ENCODE assay signal across 22 mouse cellular contexts in genomic region chr1:52152936-52153335, GRCm38 (mm10). TPM values are rescaled to one million over a fixed set of nuclear protein-coding genes. Genes with fewer than 3 reads are reported as not detected.
DNase-seq lines count a peak whose midpoint lies in the region; ATAC-seq lines count a peak whose summit lies in the region.
"Had no signal": no experiment of that assay in that cellular context is flagged by ENCODE, and none has a peak within 500 bp of the region (broad histone marks: within the 10 kb centered on the region; RNA-seq: fewer than 3 reads in every experiment).

No protein-coding gene starts in this region.

- no peak overlapping the region for H3K4me3 ChIP-seq in heart, embryonic 12.5 days
- H3K4me3 ChIP-seq in midbrain, embryonic 11.5 days (ENCODE audit: low read depth, low read length), result no peak overlapping the region
- H3K4me3 ChIP-seq in midbrain, embryonic 14.5 days (replicated peaks; ENCODE audit: low read depth, low read length), result no peak overlapping the region
- H3K4me3 ChIP-seq: embryonic facial prominence, embryonic 13.5 days; forebrain, embryonic 12.5 days; hindbrain, embryonic 12.5 days had no signal

- H3K9ac ChIP-seq in heart, embryonic 12.5 days, result no peak overlapping the region
- no peak overlapping the region for H3K9ac ChIP-seq in midbrain, embryonic 11.5 days (ENCODE audit: low read length)
- no peak overlapping the region for H3K9ac ChIP-seq in midbrain, embryonic 14.5 days (replicated peaks; ENCODE audit: low read length)
- H3K9ac ChIP-seq: embryonic facial prominence, embryonic 13.5 days; forebrain, embryonic 12.5 days; hindbrain, embryonic 12.5 days had no signal

- H3K4me2 ChIP-seq in heart, embryonic 12.5 days, result no peak overlapping the region
- no peak overlapping the region for H3K4me2 ChIP-seq in midbrain, embryonic 11.5 days
- no peak overlapping the region for H3K4me2 ChIP-seq in midbrain, embryonic 14.5 days (ENCODE audit: low read length)
- H3K4me2 ChIP-seq: embryonic facial prominence, embryonic 13.5 days; forebrain, embryonic 12.5 days; hindbrain, embryonic 12.5 days had no signal

- no peaks in the 10 kb centered on the region for H3K27me3 ChIP-seq in heart, embryonic 12.5 days (replicated peaks)
- H3K27me3 ChIP-seq in midbrain, embryonic 11.5 days (ENCODE audit: control insufficient read depth, insufficient read depth, low read length), result no peaks in the 10 kb centered on the region
- H3K27me3 ChIP-seq in midbrain, embryonic 14.5 days (ENCODE audit: control insufficient read depth, insufficient read depth, low read length), result no peaks in the 10 kb centered on the region
- H3K27me3 ChIP-seq: CH12.LX; forebrain, embryonic 12.5 days; hindbrain, embryonic 12.5 days; Patski had no signal

- H3K4me1 ChIP-seq in heart, embryonic 12.5 days (replicated peaks), result peaks cover 31% of the 10 kb centered on the region
- peaks cover 12% of the 10 kb centered on the region for H3K4me1 ChIP-seq in midbrain, embryonic 11.5 days (ENCODE audit: control insufficient read depth, insufficient read depth, low read length)
- H3K4me1 ChIP-seq in midbrain, embryonic 14.5 days (ENCODE audit: control insufficient read depth, insufficient read depth, low read length), result peaks cover 4% of the 10 kb centered on the region; the same call in 1 of the 2 replicates

- DNase-seq in heart, adult 11 months, result peak; percentile 83
- DNase-seq in heart, postnatal 25 days (ENCODE audit: low spot score), result no peak
- DNase-seq in heart, postnatal 36 days, result no peak
- DNase-seq in midbrain, embryonic 11.5 days (ENCODE audit: low spot score, missing footprints), result peak; percentile 79
- DNase-seq in midbrain, embryonic 14.5 days, result no peak
- no peak for DNase-seq in adrenal gland, postnatal 25 days
- DNase-seq: cerebellum, adult 18-20 months; cerebellum, adult 9-11 months; cerebellum, postnatal 36 days; gastrocnemius, postnatal 25 days; kidney, adult 8-10 months had no signal

- intact Hi-C loops in heart, postnatal 25 days (cut with DNase I), result no loop called here
- intact Hi-C loops in heart, postnatal 36 days (cut with DNase I), result no loop called here

- no peak for ATAC-seq in heart, embryonic 12.5 days (ENCODE audit: insufficient number of reproducible peaks, low FRiP score)
- no peak for ATAC-seq in midbrain, embryonic 11.5 days (ENCODE audit: low FRiP score)
- no peak for ATAC-seq in midbrain, embryonic 14.5 days (ENCODE audit: low FRiP score, low TSS enrichment)
- ATAC-seq: activated CD4-positive, CD25-positive, alpha-beta regulatory T cell, adult 4 months; forebrain, embryonic 16.5 days; hindbrain, embryonic 16.5 days; inflammation-experienced regulatory T-cells, adult 6 months; intestine, postnatal 0 days; Patski had no signal

- no peaks in the 10 kb centered on the region for H3K9me3 ChIP-seq in heart, embryonic 12.5 days (replicated peaks)
- no peaks in the 10 kb centered on the region for H3K9me3 ChIP-seq in midbrain, embryonic 11.5 days (ENCODE audit: control insufficient read depth, low read length)
- H3K9me3 ChIP-seq in midbrain, embryonic 14.5 days (ENCODE audit: control insufficient read depth, low read length), result no peaks in the 10 kb centered on the region
- H3K9me3 ChIP-seq: embryonic facial prominence, embryonic 13.5 days; forebrain, embryonic 12.5 days; hindbrain, embryonic 12.5 days had no signal

- 39% methylated on average over 3 of the region's 3 CpGs for WGBS in heart, embryonic 12.5 days
- WGBS in midbrain, embryonic 11.5 days, result 26% methylated on average over 3 of the region's 3 CpGs
- 40% methylated on average over 3 of the region's 3 CpGs for WGBS in midbrain, embryonic 14.5 days

- peaks cover 31% of the 10 kb centered on the region for H3K36me3 ChIP-seq in heart, embryonic 12.5 days
- H3K36me3 ChIP-seq in midbrain, embryonic 11.5 days (ENCODE audit: control insufficient read depth, insufficient read depth, low read length), result no peaks in the 10 kb centered on the region
- H3K36me3 ChIP-seq in midbrain, embryonic 14.5 days (ENCODE audit: control insufficient read depth, insufficient read depth, low read length), result no peaks in the 10 kb centered on the region
- H3K36me3 ChIP-seq: forebrain, embryonic 12.5 days; hindbrain, embryonic 12.5 days had no signal

- peak overlapping the region; percentile 88 for H3K27ac ChIP-seq in heart, embryonic 12.5 days (ENCODE audit: poor library complexity, severe bottlenecking)
- H3K27ac ChIP-seq in midbrain, embryonic 11.5 days (ENCODE audit: low read depth, low read length), result no peak overlapping the region
- no peak overlapping the region for H3K27ac ChIP-seq in midbrain, embryonic 14.5 days (replicated peaks; ENCODE audit: low read depth, low read length)
- H3K27ac ChIP-seq: embryonic facial prominence, embryonic 13.5 days; forebrain, embryonic 12.5 days; hindbrain, embryonic 12.5 days had no signal

RNA-seq across cellular contexts. Expression of gene Stat1, which starts 33.7 kb away (rescaled TPM):
- total RNA-seq in heart, postnatal 25 days (2021), result 10 to 100 TPM; 24.7 to 26.8 TPM
- polyA plus RNA-seq in heart, embryonic 12.5 days (2016; fragmentation: Nextera tagmentation; extraction: Ambion mirVana), result 28.9 and 31.4 TPM in 2 replicates
- 10 to 100 TPM; 23.3 to 33.3 TPM for total RNA-seq in heart, postnatal 36 days (2021)
- 15.0 and 16.3 TPM in 2 replicates for polyA plus RNA-seq in midbrain, embryonic 11.5 days (2014; fragmentation: Nextera tagmentation; extraction: Ambion mirVana)
- polyA plus RNA-seq in midbrain, embryonic 14.5 days (2014; fragmentation: Nextera tagmentation; extraction: Ambion mirVana), result 9.0 and 22.2 TPM in 2 replicates
- 68.7 and 94.5 TPM in 2 replicates for total RNA-seq in adrenal gland, postnatal 25 days (2021)

Comparison
In these comparisons a context has a peak if more than half of its experiments do, and no peak if none do; other contexts are left out.
1. DNase-seq: peak in heart, adult 11 months (single experiment) and midbrain, embryonic 11.5 days (single experiment); none in heart, postnatal 25 days (single experiment), heart, postnatal 36 days (0 of 2), midbrain, embryonic 14.5 days (single experiment) and adrenal gland, postnatal 25 days (single experiment).